Mouse (Mus musculus) MEL (cell line): Measurements from ENCODE around the gene Trim63. TPM values are rescaled to one million over a fixed set of nuclear protein-coding genes. Genes with fewer than 3 reads are reported as not detected.

Source experiments
- DNase-seq: peaks from one replicate; pipeline ENCODE4 v3.0.0; 2011; ENCODE audit warnings: low read depth, low spot score
- H3K27ac ChIP-seq: 2 replicates; pipeline ENCODE4 v1.5.1; 2012; ENCODE audit warnings: low read depth, mild to moderate bottlenecking, control low read depth, low read length, moderate library complexity; ENCODE audit not compliant: control insufficient read depth
- H3K27me3 ChIP-seq, 2 experiments: fragments of 150-350 bp in 1 of 2; sonication (generic) in 1 of 2; 2 replicates each; pipeline ENCODE4 v1.6.1; 2012; ENCODE audit warnings: low read length in 2 of 2, mild to moderate bottlenecking in 2 of 2, improper control_type of control experiment in 1 of 2, moderate library complexity in 1 of 2; ENCODE audit not compliant: insufficient read depth in 2 of 2, control insufficient read depth in 1 of 2
- H3K36me3 ChIP-seq, 2 experiments: 2 replicates each; pipeline ENCODE4 v1.6.1; 2012 to 2014; ENCODE audit warnings: low read length in 2 of 2, improper control_type of control experiment in 1 of 2, inconsistent platforms in 1 of 2, mild to moderate bottlenecking in 1 of 2; ENCODE audit not compliant: insufficient read depth in 2 of 2, control insufficient read depth in 1 of 2
- H3K4me1 ChIP-seq, 2 experiments: fragments of 150-350 bp in 1 of 2; sonication (generic) in 1 of 2; 2 replicates each; pipeline ENCODE4 v1.6.1; 2012; ENCODE audit warnings: low read length in 2 of 2, improper control_type of control experiment in 1 of 2, mild to moderate bottlenecking in 1 of 2; ENCODE audit not compliant: insufficient read depth in 2 of 2, control insufficient read depth in 1 of 2
- H3K4me3 ChIP-seq, 2 experiments: fragments of 150-350 bp in 1 of 2; sonication (generic) in 1 of 2; 2 replicates each; pipeline ENCODE4 v1.5.1; 2012; ENCODE audit warnings: low read depth in 2 of 2, low read length in 2 of 2, mild to moderate bottlenecking in 2 of 2, moderate library complexity in 2 of 2, control low read depth in 1 of 2, improper control_type of control experiment in 1 of 2; ENCODE audit not compliant: control insufficient read depth in 1 of 2, insufficient read depth in 1 of 2
- H3K79me2 ChIP-seq: 2 replicates; pipeline ENCODE4 v1.6.1; 2012; ENCODE audit warnings: mild to moderate bottlenecking, low read length, moderate library complexity; ENCODE audit not compliant: control insufficient read depth, poor library complexity, insufficient read depth
- H3K9ac ChIP-seq: 2 replicates; pipeline ENCODE4 v1.6.1; 2012; ENCODE audit warnings: low read depth, mild to moderate bottlenecking, control low read depth, low read length, moderate library complexity; ENCODE audit not compliant: control insufficient read depth, poor library complexity, severe bottlenecking
- H3K9me3 ChIP-seq: fragments of 150-350 bp; sonication (generic); replicated peaks from 2 replicates; pipeline ENCODE4 v1.6.1; 2012; ENCODE audit warnings: mild to moderate bottlenecking, low read length, improper control_type of control experiment, moderate library complexity; ENCODE audit not compliant: insufficient read depth
- BHLHE40 ChIP-seq: IDR thresholded peaks from 2 replicates; pipeline ENCODE4 v1.6.1; 2012; ENCODE audit warnings: low read depth, mild to moderate bottlenecking, inconsistent platforms, low read length, improper control_type of control experiment, borderline replicate concordance
- CHD1 ChIP-seq: IDR thresholded peaks from 2 replicates; pipeline ENCODE4 v1.6.1; 2012; ENCODE audit warnings: low read depth, mild to moderate bottlenecking, inconsistent platforms, low read length, improper control_type of control experiment
- E2F4 ChIP-seq: IDR thresholded peaks from 2 replicates; pipeline ENCODE4 v1.6.1; 2011; ENCODE audit warnings: low read depth, low read length, improper control_type of control experiment, borderline replicate concordance
- ELF1 ChIP-seq: IDR thresholded peaks from 2 replicates; pipeline ENCODE4 v1.6.1; 2014; ENCODE audit warnings: low read depth, mild to moderate bottlenecking, inconsistent platforms, low read length, improper control_type of control experiment, moderate library complexity
- ETS1 ChIP-seq: IDR thresholded peaks from 2 replicates; pipeline ENCODE4 v1.6.1; 2012; ENCODE audit warnings: low read depth, mild to moderate bottlenecking, inconsistent platforms, low read length, improper control_type of control experiment, moderate library complexity
- GATA1 ChIP-seq: IDR thresholded peaks from 2 replicates; pipeline ENCODE4 v1.6.1; 2011; ENCODE audit warnings: low read depth, low read length, improper control_type of control experiment
- MAFK ChIP-seq: IDR thresholded peaks from 2 replicates; pipeline ENCODE4 v1.6.1; 2011; ENCODE audit warnings: low read depth, mild to moderate bottlenecking, low read length, improper control_type of control experiment, borderline replicate concordance
- MAX ChIP-seq: IDR thresholded peaks from 2 replicates; pipeline ENCODE4 v1.6.1; 2011; ENCODE audit warnings: low read length, improper control_type of control experiment
- MYC ChIP-seq: IDR thresholded peaks from 2 replicates; pipeline ENCODE4 v1.6.1; 2011; ENCODE audit warnings: low read depth, mild to moderate bottlenecking, low read length, improper control_type of control experiment, moderate library complexity
- NRF1 ChIP-seq: IDR thresholded peaks from 2 replicates; pipeline ENCODE4 v1.6.1; 2014; ENCODE audit warnings: low read depth, mild to moderate bottlenecking, inconsistent platforms, low read length, improper control_type of control experiment, moderate library complexity; ENCODE audit not compliant: poor library complexity, insufficient read depth, severe bottlenecking
- SIN3A ChIP-seq: IDR thresholded peaks from 2 replicates; pipeline ENCODE4 v1.6.1; 2012; ENCODE audit warnings: low read length, improper control_type of control experiment, inconsistent platforms
- SMC3 ChIP-seq: IDR thresholded peaks from 2 replicates; pipeline ENCODE4 v1.6.1; 2011; ENCODE audit warnings: low read depth, low read length, improper control_type of control experiment
- TAL1 ChIP-seq: IDR thresholded peaks from 2 replicates; pipeline ENCODE4 v1.6.1; 2012; ENCODE audit warnings: mild to moderate bottlenecking, inconsistent platforms, low read length, moderate library complexity, mixed read lengths
- UBTF ChIP-seq: IDR thresholded peaks from 2 replicates; pipeline ENCODE4 v1.6.1; 2012; ENCODE audit warnings: low read depth, mild to moderate bottlenecking, inconsistent platforms, low read length, improper control_type of control experiment, moderate library complexity, borderline replicate concordance; ENCODE audit not compliant: insufficient read depth
- ZC3H11A ChIP-seq: IDR thresholded peaks from 2 replicates; pipeline ENCODE4 v1.6.1; 2012; ENCODE audit warnings: low read depth, mild to moderate bottlenecking, inconsistent platforms, low read length, improper control_type of control experiment
- ZMIZ1 ChIP-seq: IDR thresholded peaks from 2 replicates; pipeline ENCODE4 v1.6.1; 2012; ENCODE audit warnings: low read depth, mild to moderate bottlenecking, inconsistent platforms, low read length, improper control_type of control experiment, moderate library complexity
- polyA plus RNA-seq, 2 experiments: library from polyadenylated mRNA; stranded (reverse) in 1 of 2; unstranded in 1 of 2; fragments of >175 nt in 1 of 2; fragments of >200 nt in 1 of 2; gene quantifications; 2 replicates each; pipeline versions ENCODE4 v1.2.1 to v1.2.4; 2012; ENCODE audit warnings: low replicate concordance in 2 of 2, low read depth in 1 of 2; ENCODE audit not compliant: insufficient read length in 2 of 2, insufficient read depth in 1 of 2, missing spikeins in 1 of 2
- total RNA-seq: library from RNA; depleted of rRNA; stranded (reverse); fragments of 300-350 nt; gene quantifications from 2 replicates; pipeline ENCODE4 v1.2.3, GENCODE M21; 2012

Trim63 gene
- total and polyA plus RNA-seq, 3 experiments, result not detected

- Histone ChIP-seq H3K4me3 (no peak overlapping the region), H3K4me1 (no peaks in the 10 kb centered on the region), H3K27ac (no peak overlapping the region), H3K27me3 (peaks cover 2% of the 10 kb centered on the region in 2 experiments; a peak in 2 of 4 replicates), H3K9me3 (no peaks in the 10 kb centered on the region), H3K36me3 (no peaks in the 10 kb centered on the region), H3K79me2 (no peaks in the 10 kb centered on the region), H3K9ac (no peak overlapping the region)
- no peak for DNase-seq
- TF ChIP-seq CHD1 (no peak), BHLHE40 (no peak), SIN3A (no peak), ZC3H11A (no peak), NRF1 (no peak), MYC (no peak), MAFK (no peak), UBTF (no peak), ZMIZ1 (no peak), GATA1 (no peak)
Measured at GRCm38 (mm10) chr4:134310656-134311055, 4.3 kb upstream of the Trim63 start.

GRCm38 (mm10) chr4:134311784-134312183 lies 3.1 kb upstream of the Trim63 start:
- TF ChIP-seq ZC3H11A (no peak), MAX (no peak), NRF1 (no peak), E2F4 (no peak), TAL1 (no peak), ETS1 (no peak)
- no peak overlapping the region for H3K27ac ChIP-seq
- no peak overlapping the region for H3K4me3 ChIP-seq
- peaks cover 0 to 1% of the 10 kb centered on the region in 2 experiments; a peak in 1 of 4 replicates for H3K27me3 ChIP-seq
- no peaks in the 10 kb centered on the region for H3K9me3 ChIP-seq
- no peaks in the 10 kb centered on the region for H3K36me3 ChIP-seq
- H3K79me2 ChIP-seq, result no peaks in the 10 kb centered on the region
- DNase-seq, result no peak
- H3K9ac ChIP-seq, result no peak overlapping the region
- H3K4me1 ChIP-seq, result no peaks in the 10 kb centered on the region

DNA sequence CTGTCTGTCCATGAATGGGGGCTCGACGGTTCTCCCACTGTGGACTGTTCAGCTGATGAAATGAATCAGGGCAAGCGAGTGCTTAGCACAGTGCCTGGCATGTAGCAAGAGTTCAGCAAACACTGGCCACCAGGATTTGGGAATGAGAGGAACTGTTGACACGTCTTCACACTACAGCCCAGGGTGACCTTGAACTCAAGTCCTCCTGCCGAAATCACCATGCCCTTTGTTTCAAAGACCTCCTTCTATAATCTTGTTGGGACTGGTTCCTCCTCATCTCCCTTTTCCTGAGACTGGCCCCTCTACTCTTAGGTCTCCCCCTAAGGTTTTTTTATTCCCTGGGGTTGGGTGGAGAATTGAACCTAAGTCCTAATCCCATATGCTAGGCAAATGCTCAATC lies 2.6 kb upstream of the Trim63 start:
- no peaks in the 10 kb centered on the region for H3K79me2 ChIP-seq
- peaks cover 0 to 1% of the 10 kb centered on the region in 2 experiments; a peak in 1 of 4 replicates for H3K27me3 ChIP-seq
- H3K27ac ChIP-seq, result no peak overlapping the region
- no peak for TF ChIP-seq ELF1
- no peak for TF ChIP-seq CHD1
- TF ChIP-seq SMC3, result no peak
- TF ChIP-seq, all 39 proteins: peak for 0
- no peak overlapping the region for H3K4me3 ChIP-seq
- no peaks in the 10 kb centered on the region for H3K9me3 ChIP-seq
- H3K4me1 ChIP-seq, result no peaks in the 10 kb centered on the region
- no peak overlapping the region for H3K9ac ChIP-seq
- no peaks in the 10 kb centered on the region for H3K36me3 ChIP-seq
- DNase-seq, result no peak
